Mouse (Mus musculus): ENCODE data around the gene Smc3.
"Not testable (repeated sequence)": the region's sequence is repeated elsewhere in the genome, so short reads cannot be mapped to it uniquely, and the experiment has no call there.

Smc3 gene

DNA sequence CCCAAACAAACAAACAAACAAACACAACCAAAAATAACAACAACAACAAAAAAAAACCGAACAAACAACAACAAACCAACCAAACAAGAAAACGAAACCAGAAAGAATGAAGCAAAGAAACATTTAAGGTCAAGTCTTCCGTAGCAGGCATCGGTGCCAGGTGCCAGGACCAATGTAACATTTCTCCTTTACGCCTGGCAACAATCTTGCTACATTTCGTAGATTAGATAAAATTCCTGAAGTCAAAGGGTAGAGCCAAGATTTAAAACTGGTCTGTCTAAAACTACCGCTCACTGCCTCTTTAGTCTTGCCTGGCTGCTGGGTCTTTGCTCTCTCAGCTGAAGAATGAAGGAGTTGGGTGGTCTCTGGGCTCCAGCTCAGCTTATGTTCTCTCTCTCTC, 24.1 kb upstream of the Smc3 start:
- no peak for DNase-seq (ENCODE audit: low read depth, low spot score)

DNA sequence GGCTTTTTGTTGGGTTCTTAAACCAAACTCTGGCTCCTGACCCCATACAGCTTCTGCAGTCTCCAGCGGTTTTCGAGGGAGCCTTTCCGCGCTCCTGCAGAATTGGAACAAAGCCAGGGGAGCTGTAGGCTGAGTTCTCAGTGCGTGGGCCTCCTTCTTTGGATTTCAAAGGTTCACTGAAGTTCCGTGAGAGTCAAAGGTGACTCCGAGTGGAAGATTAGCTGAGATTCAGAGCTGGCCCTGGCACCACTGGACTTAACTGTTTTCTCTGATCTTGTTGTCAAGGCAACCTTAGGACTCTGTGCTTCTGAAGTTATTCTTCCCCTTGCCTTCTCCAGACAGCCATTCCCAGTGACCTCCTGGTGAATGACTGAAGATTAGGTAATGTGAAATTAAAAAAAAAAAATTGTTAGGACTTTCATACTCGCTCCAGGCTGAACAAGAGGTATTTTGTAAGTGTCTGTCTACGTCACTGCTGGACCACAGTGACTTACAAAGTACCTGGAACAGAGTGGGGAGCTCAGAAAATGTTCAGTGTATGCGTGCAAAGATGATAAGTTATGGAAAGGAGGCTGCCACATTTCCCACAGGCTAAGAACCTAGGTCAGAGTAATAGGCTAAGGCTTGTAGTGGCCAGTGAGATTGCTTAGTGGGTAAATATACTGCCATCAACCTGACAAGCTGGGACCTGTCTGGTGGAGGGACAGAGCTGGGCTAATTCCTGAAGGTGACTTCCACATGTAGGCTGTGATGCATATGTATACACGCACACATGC, 23.0 kb upstream of the Smc3 start:
- peak; percentile 16 for DNase-seq (ENCODE audit: low read depth, low spot score)

DNA sequence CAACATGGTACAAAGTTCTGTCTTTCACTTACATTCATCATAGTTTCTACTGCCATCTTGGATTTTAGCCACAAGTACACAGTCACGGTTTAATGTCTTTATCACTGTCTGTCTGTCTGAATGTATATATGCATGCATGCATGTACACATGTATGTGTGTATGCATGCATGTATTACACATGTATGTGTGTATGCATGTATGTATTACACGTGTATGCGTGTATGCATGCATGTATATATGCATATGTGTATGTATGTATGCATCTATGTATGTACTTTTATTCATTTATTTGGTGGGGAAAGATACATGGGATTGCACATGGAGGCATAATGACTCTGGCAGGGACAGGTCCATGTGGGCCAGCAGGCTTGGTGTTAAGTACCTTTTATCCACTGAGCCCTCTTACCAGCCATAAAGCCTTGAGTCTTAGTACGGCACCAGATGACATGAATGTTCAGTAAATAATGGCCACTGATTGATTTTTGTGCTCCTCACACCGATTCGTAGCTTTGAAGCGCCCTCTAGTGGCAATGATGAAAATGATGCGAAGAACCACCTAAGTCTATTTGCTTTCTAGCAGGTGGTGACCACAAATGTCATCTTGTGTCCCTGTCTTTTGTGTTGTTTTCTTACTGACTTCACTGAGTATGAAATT, 21.5 kb upstream of the Smc3 start:
- DNase-seq (ENCODE audit: low read depth, low spot score): peak; percentile 91

DNA sequence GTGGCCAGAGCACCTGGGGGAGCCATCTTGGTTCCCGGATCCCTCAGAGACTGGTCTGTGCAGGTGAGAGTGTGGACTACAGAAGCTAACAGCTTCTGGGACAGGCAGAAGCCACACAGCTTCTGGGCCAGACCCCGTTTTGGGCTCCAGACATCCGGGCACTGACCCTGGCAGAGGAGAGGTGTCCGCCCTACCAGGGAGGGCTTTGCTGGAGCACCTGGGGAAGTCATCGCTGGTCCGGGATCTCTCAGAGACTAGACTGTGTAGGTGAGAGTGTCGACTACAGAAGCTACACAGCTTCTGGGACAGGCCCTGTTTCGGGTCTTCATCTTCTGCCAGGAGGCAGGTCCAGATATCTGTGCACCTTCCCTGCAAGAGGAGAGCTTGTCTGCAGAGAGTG, 19.9 kb upstream of the Smc3 start:
- DNase-seq (ENCODE audit: low read depth, low spot score): not testable (repeated sequence)

DNA sequence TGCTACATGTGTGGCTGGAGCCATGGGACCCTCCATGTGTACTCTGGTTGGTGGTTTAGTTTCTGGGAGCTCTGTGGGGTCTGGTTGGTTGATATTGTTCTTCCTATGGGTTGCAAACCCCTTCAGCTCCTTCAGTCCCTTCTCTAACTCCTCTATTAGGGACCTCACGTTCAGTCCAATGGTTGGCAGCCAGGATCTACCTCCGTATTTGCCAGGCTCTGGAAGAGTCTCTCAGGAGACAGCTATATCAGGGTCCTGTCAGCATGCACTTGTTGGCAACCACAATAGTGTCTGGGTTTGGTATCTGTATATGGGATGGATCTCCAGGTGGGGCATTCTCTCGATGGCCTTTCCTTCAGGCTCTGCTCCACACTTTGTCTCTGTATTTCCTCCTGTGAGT, 12.5 kb upstream of the Smc3 start:
- DNase-seq (ENCODE audit: low read depth, low spot score): not testable (repeated sequence)

DNA sequence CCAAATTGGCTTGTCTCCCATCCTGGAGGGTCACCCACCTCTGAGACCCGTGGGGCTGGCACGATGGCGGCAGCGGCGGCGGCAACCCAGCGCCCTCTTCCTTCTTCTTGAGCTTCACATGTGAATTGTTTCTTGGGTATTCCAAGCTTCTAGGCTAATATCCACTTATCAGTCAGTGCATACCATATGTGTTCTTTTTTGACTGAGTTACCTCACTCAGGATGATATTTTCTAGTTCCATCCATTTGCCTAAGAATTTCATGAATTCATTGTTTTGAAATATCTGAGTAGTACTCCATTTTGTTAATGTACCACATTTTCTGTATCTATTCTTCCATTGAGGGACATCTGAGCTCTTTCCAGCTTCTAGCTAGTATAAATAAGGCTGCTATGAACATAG, 11.2 kb upstream of the Smc3 start, which contains the start of gene Nutf2-ps1:
Gene Nutf2-ps1, minus strand, starts transcription at position 101 of the 400 bp plus-strand sequence.
- not testable (repeated sequence) for DNase-seq (ENCODE audit: low read depth, low spot score)

DNA sequence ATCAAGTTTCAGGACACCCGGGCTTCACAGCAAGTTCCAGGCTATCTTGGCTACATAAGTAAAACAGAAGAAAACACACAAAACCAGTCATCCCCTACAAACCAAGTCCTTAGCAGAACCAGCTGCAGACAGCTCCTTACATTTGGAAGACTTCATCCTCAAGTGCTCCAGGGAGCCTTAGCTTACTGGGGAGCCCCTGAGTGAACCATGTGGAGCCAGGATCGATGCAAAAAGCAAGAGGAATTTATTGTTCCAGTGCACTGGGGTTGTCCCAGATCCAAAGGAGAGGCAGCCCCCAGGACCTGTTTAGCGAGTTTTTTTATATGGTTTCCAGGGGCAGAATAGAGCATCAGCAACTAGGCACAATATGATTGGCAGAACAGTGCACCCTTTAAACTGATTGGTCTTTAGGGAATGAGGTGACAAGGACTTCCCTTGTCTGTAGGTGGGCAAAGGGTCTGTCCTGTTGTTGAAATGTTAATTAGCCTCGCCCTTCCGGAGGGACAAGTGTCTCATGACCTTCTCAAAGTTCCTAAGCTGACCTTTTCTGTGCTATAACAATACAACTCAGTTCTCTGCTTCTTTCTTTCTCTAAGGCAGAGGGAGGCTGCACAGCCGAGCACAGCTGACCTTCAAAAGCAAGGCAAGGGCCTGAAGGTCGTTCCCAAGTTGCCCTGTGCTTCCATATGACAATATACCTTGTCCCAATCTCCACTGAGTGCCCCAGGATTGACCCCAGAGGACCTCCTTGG, 3.3 kb upstream of the Smc3 start:
- no peak for DNase-seq (ENCODE audit: low read depth, low spot score)

DNA sequence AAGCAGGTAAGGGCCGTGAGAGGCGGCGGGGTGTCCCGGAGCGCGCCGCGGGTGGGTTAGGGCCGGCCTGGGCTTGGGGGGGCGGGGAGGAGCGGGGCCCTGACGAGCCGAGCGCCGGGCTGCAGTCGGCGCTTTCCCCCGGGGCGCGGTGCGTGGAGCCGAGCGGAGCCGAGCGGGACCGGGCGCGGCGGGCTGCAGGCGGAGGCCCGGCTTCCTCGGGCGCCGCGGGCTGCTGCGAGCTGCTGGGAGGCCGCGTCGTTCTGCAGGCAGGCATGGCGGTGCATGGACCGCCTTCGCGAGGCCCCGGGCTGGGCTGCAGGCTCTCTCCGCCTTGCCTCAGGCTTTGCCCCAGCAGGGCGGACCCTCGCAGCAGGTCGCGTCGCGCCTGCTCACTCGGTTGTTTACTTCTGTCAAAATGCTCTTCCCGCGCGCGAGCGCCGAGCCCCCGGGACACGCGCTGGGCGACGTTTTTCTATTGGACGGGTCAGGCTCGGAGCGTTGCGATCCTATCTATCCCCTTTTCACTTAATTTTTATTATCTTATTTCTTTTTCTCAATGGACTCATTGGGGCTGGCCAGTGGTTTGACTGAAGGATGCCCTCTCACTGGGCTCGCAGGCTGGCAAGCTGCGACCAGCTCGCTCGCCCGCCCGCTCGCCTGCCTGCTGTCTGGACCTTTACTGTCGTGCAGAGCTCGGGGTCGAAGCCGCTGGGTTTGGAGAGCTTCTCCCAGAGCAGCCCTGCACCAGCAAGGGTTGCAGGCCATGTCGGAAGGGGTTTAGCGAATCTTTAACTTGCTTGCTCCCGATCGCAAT, 558 bp downstream of the Smc3 start:
- DNase-seq (ENCODE audit: low read depth, low spot score): peak; percentile 76

DNA sequence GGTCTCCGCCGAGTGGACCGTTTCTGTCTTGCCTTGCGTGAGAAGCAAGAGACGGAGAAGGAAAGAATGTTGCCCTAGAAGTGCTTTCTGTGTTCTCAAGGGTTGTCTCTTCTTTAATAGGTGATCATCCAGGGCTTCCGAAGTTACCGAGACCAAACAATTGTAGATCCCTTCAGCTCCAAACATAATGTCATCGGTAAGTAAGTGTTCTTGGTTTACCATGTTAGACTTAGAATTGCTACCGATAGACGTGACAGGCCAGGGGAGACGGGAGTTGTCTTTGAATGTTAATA, 1.1 kb downstream of the Smc3 start:
- DNase-seq (ENCODE audit: low read depth, low spot score): no peak

DNA sequence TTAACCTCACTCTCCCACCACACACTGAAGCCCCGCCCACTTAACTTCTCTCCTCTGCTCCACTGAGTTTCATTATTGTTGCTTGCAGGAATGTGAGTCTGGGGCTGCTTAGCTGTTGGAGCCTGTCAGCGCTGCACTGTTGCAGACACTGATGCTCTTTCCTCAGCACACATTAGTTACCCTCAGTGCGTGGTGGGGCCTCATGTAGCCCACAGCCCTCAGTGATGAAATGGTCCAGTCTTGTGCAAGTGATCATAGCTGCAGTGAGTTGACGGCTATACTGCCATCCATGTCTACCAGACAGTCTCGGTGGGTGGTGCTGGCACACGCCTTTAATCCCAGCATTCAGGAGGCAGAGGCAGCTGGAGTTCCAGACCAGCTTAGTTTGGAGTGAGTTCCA, 8.7 kb downstream of the Smc3 start:
- peak; percentile 60 for DNase-seq (ENCODE audit: low read depth, low spot score)

DNA sequence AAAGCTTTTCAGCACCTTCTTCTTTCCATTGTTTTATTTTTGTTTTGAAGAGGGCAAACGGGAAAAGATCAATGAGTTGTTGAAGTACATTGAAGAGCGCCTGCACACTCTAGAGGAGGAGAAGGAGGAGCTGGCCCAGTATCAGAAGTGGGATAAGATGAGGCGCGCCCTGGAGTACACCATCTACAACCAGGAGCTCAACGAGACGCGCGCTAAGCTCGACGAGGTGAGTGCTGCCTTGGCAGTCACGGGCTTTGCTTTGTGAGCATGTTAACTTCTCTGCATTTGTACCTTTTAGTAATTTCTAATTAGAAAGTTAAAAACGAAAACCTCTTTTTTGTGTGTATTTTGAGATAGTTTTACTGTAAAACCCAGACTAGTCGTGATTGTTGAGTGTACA, 21.5 kb downstream of the Smc3 start:
- no peak for DNase-seq (ENCODE audit: low read depth, low spot score)

DNA sequence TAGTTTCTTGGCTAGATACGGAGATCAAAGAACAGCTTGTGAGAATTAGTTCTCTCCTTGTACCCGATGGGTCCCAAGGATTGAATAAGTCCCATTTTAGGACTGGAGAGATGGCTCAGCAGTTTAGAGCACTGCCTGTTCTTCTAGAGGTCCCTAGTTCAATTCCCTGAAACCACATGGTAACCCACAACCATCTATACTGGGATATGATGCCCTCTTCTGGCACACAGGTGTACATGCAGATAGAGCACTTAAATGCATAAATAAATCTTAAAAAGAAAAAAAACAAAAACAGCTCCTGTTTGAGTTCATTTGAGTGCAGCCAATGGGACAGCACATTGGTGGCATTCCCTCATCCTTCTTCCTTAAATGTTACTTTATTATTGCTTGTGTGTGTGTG, 37.8 kb downstream of the Smc3 start:
- peak; percentile 34 for DNase-seq (ENCODE audit: low read depth, low spot score)

DNA sequence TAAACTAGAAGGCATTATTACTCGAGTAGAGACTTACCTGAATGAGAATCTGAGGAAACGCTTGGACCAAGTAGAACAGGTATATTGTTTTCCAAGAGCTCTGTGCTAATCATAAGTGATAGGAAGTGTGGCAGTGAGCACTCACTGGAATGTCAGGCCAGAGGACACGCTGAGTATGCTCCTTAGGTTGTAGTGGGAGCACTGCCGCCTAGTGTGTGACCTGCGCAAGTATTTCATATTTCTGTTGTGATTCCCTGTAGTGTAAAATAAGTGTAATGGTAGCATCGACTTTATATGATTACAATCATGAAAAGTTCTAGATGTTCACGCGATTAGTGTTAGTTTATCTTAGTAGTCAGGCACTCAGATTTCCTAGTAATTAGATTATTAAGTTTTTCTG, 38.5 kb downstream of the Smc3 start:
- no peak for DNase-seq (ENCODE audit: low read depth, low spot score)

DNA sequence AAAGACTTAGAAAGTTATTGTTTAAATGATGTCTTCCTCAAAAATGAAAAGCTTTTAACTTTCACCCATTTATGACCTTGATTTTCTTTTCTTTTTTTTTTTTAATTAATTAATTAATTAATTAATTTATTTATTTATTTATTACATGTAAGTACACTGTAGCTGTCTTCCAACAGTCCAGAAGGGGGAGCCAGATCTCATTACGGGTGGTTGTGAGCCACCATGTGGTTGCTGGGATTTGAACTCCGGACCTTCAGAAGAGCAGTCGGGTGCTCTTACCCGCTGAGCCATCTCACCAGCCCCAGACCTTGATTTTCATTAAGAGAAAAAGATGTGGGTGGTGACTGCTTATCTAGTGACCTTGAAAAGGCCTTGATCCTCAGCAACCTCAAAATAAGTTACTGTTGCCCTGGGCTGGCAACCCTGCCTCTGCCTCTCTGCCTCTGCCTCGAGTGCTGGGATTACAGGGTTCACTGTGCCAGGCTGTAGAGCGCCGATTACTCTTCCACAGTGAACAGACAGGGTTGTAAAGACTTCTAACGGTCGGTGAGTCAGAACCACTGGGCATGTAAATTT, 43.9 kb downstream of the Smc3 start:
- DNase-seq (ENCODE audit: low read depth, low spot score): peak; percentile 48

DNA sequence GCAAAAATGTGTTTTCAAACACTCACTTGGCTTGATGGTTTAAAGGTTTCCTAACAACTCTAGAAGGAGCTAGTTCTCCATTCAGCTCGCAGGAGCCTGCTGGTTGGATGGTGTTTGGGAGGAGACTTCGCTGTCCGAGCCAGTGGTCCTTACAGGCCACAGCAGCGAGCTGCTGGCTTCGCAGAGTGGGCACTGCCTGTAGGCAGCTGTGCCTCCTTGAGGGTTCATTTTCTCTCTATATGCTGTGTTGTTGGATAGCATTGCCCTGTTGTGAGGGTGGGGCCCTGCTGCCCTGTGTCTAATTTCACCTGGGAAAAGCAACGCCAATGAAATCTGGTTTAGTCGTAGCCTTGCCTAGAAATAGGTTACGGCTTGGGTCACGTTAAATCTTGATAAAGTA, 47.1 kb downstream of the Smc3 start:
- DNase-seq (ENCODE audit: low read depth, low spot score): no peak

DNA sequence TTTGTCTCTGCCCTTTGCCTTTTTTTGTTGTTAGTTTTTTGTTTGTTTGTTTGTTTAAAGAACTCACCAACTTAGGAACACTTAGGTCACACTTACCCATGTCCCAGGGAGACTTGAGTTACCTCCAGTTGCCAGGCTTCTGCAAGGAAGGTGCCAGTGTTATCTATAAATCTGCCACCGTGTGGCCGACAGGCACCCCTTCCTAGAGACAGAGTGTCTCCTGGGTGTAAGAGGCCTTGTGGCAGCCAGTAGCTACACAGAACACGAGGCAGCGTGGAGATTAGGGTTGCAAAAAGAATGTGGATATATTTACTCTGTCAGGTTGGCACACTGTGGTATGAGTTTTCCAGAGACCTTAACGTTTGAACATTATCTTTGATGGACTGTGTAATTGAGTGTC, 47.9 kb downstream of the Smc3 start:
- peak; percentile 36 for DNase-seq (ENCODE audit: low read depth, low spot score)

DNA sequence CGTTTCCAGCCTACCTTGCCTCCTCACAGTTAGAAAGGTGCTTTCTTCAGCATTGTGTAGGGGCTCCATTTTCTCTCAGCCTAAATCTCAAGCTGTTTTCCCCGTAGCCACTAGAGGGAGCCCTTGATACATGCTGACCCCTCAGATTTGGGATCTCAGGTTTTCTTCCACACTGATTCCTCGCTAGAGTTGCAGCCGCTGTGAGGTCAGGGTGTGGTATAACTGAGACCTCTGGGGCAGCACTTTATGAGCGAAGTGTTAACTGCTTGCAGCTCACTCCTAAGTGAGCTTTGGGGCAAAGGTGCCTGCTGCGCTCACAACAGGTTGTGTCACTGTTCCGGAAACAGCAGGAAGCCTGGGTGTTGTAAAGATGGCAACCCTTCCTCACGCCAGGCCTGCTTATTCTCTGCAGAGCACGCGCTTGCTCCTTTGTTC, 48.6 kb downstream of the Smc3 start:
- DNase-seq (ENCODE audit: low read depth, low spot score): peak; percentile 86

DNA sequence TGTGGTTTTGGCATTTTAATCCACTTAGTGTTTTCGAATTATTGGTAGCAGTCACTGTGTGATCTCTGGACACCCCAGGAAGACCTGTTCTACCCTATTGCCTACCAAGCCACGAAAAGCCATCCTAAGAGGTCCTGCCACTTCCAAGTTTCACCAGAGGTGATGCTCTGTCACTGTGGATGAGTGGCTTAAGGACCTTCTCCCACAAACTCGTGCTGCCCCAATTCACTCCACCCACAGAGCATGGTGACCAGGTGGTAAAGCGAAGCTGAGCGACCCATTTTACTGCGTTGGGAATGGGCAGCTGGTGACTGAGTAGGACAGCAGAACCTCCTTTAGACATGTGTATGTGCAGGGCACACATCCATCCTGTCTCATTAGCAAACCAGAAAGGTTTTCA, 49.2 kb downstream of the Smc3 start:
- peak; percentile 60 for DNase-seq (ENCODE audit: low read depth, low spot score)

DNA sequence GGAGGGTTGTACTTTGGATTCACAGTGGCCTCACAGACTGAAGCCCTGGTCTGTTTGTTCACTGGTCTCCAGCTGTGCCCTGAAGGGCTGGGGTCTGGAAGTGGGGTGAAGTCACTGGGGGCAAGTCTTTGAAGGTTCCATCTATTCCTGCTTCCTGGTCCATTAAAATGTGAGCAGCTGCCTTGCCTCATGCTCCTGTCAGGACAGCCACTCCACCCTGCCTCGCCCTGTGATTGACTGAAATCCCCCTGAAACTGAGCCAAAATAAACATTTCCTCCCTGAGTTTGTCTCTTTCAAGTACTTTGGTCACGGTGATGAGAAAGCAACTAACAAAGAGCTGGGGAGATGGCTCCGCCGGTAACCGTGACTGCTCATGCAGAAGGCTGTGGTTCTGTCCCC, 49.6 kb downstream of the Smc3 start:
- DNase-seq (ENCODE audit: low read depth, low spot score): peak; percentile 56

DNA sequence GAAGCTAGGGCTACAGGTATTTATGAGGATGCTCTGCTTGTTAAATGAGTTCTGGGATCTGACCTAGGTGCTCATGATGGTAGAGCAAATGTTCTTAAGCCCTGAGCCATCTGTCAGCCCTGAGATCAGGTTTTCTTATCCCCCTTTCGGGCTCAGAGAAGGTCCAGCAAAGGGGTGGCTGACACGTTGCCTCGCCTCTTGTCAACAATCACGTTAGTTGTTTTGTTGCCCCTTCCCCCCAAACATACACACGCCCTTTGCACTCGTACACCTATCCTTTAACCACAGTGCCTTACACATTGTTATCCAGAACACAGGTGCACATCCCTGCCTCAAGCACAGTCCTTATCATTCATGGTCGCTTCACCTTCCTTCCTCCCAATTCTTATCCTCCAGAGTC, 50.7 kb downstream of the Smc3 start:
- DNase-seq (ENCODE audit: low read depth, low spot score): no peak

DNA sequence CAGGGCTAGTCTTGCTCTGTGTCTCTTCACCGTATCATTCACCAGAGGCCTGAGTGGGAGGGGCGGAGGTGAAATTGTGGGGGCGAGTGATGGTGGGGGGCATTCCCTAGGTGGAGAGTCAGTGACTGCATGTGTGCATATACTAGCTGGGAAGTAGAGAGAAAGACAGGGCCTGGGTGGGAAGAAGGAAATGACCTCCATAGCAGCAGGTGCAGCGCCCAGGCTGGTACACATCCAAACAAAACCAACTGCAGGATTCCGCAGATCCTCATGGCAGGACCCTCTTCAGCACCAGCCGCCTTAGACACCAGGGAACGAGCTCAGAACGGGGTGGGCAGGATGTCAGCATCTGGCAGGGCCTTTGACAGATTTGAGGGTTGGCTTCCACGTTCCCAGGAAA, 52.1 kb downstream of the Smc3 start:
- DNase-seq (ENCODE audit: low read depth, low spot score): no peak
